Mouse (Mus musculus) small intestine, adult 2 months (tissue): ENCODE results near the gene Mtmr2.

Experiments
- CTCF ChIP-seq: fragments of 200-500 bp; IDR thresholded peaks from 2 replicates; pipeline ENCODE4 v1.5.1; 2012; ENCODE audit warnings: low read depth, mild to moderate bottlenecking, control low read depth, inconsistent platforms, low read length, moderate library complexity, mixed read lengths; ENCODE audit not compliant: insufficient replicate concordance, insufficient read length; ENCODE audit errors: extremely low read depth
- POLR2A ChIP-seq: fragments of 200-500 bp; IDR thresholded peaks from 2 replicates; pipeline ENCODE4 v1.6.1; 2012; ENCODE audit warnings: low read depth, mild to moderate bottlenecking, control low read depth, inconsistent platforms, low read length, moderate library complexity

DNA sequence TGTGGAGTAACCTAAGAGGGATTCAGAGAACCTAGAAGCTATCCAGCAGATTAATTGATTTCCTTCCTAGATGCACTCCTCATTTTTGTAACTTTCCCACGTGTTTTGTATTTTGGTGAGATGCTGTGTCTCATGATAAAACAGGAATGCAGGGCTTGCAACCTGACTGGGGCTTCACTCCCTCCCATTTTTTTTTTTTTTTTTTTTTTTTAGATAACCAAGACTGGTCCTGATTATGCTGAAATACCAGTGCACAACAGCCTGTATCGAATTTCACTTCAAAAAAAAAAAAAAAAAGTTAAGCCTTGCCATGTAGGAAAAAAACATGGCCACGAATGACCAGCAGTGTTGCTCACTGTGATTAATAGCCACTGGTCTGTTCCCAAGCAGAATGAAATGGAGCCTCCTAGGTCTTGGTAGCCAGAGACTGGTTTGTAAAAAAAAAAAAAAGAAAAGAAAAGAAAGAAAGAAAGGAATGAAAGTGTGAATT, 41.1 kb upstream of the Mtmr2 start:
- TF ChIP-seq POLR2A (no peak), CTCF (no peak)
